Mouse (Mus musculus): ENCODE measurements at regions not wholly inside any gene's neighbourhood (a gene's known extent, or its start where the extent isn't known, plus 50 kb on each side); places are given as distances from the start of the nearest gene placed in this dataset.

DNA sequence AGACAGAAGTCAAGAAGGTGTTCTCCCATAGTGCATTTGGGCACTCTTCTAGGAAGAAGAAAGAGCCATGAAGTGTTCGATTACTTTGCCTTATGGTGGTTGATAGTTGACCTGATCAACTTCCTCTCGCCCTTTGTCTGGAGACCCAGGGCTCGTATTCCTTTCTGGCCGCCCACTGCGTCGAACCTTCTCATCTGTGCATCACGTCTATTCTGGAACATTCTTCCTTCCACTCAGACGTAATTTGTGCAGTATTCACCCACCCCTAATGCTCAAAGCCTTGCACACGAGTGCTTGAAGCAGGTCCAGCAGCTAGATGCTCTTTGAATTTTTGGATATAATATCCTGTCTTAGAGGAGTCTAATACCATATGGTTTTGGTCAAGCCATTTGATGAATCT, 104.2 kb downstream of the 4931417E11Rik start:
- H3K4me1 ChIP-seq (replicated peaks), result peaks cover 11% of the 10 kb centered on the region; the same call in 1 of the 2 replicates
- WGBS, result 88% methylated on average over 9 of the region's 9 CpGs
- no peaks in the 10 kb centered on the region for H3K36me3 ChIP-seq

DNA sequence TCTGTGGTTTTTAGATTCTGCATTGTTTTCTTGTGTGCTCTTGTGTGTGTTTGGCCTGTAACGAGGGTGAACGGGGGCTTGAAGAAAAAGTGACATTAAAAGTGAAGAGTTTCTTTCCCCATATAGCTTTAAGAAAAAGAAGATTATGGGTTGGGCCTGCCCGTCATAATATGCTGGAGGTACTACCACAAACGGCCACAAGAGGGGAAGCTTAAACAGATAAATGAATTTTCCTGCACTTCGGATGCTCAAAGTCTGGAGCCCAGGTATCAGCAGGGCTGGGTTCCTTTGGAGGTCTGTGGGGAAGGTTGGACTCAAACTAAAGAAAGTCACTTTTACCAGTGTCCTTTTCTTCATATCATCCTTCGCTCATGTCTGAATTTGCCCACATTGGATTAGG, 86.8 kb downstream of the Suclg1 start:
- H3K4me3 ChIP-seq, result no peak overlapping the region
- H3K9me3 ChIP-seq, result no peaks in the 10 kb centered on the region
- no peaks in the 10 kb centered on the region for H3K36me3 ChIP-seq
- H3K4me1 ChIP-seq (replicated peaks), result no peaks in the 10 kb centered on the region
- no peak overlapping the region for H3K27ac ChIP-seq
- no peaks in the 10 kb centered on the region for H3K27me3 ChIP-seq (ENCODE audit: insufficient read depth, poor library complexity, severe bottlenecking)
- no peak for DNase-seq (ENCODE audit: low spot score)
- WGBS, result 71% methylated on average over 6 of the region's 6 CpGs

More for the DNA sequence above, 104.2 kb downstream of the 4931417E11Rik start:
- H3K9me3 ChIP-seq, result no peaks in the 10 kb centered on the region
- no peak for DNase-seq (ENCODE audit: low spot score)
- peaks cover 15% of the 10 kb centered on the region for H3K27me3 ChIP-seq (ENCODE audit: insufficient read depth, poor library complexity, severe bottlenecking)
- H3K4me3 ChIP-seq, result no peak overlapping the region
- no peak overlapping the region for H3K27ac ChIP-seq

DNA sequence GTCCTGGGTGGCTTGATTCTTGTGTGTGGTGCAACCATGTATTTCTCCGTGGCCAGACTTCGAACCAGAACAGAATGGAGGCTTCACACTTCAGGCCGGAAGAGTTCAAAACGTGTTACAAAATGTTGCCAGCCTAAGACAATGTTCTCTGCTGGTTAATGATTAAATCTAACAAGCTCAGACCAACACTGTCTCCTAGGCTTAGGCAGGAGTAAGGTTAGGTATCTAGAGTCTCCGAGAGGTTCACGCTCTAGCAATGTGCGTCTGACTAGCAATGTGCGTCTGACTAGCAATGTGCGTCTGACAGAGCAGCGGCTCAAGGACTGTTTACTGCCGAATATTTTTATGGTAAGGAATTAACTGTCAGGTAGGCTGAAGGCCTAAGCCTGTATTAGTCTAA, 81.5 kb downstream of the Suclg1 start:
- Histone ChIP-seq H3K27ac (no peak overlapping the region), H3K4me3 (no peak overlapping the region), H3K36me3 (no peaks in the 10 kb centered on the region), H3K9me3 (no peaks in the 10 kb centered on the region), H3K4me1 (replicated peaks) (no peaks in the 10 kb centered on the region), H3K27me3 (ENCODE audit: insufficient read depth, poor library complexity, severe bottlenecking) (no peaks in the 10 kb centered on the region)
- no peak for DNase-seq (ENCODE audit: low spot score)
- WGBS, result 93% methylated on average over 11 of the region's 11 CpGs
